Mouse (Mus musculus) bone marrow, adult 2 months (tissue): Measurements from ENCODE around the gene Olfr1404.

ENCODE experiments used
- CTCF ChIP-seq: fragments of 200-500 bp; IDR thresholded peaks from 2 replicates; pipeline ENCODE4 v1.5.1; 2011; ENCODE audit warnings: low read length, control low read depth; ENCODE audit not compliant: control insufficient read depth, insufficient read depth
- POLR2A ChIP-seq: fragments of 200-500 bp; IDR thresholded peaks from 2 replicates; pipeline ENCODE4 v1.6.1; 2011; ENCODE audit warnings: low read depth, mild to moderate bottlenecking, control low read depth, low read length, borderline replicate concordance; ENCODE audit not compliant: control insufficient read depth

DNA sequence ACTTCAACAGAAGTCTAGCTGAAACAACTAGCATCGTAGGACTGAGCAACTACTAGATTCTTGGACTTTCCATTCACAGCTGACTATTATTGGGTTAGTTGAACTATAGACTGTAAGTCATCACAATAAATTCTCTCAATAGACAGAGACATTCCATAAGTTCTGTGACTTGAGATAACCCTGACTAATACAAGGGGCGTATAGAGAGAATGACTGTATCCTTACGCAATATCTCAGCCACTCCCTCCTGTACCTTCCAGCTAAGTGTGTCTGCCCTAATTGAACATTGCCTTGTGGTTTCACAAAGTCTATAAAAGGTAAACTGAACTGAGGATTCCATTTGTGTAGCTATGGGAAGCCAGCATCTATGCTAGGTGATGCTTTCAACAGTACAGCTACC lies 37.7 kb downstream of the Olfr1404 start:
- no peak for TF ChIP-seq CTCF
- no peak for TF ChIP-seq POLR2A
